Mouse (Mus musculus): ENCODE results near the gene Bcan. TPM values are rescaled to one million over a fixed set of nuclear protein-coding genes. Genes with fewer than 3 reads are reported as not detected.

The Bcan gene
- polyA plus RNA-seq, 1 experiment from 2014 or later, result 0.05 TPM

- ATAC-seq (ENCODE audit: low read depth) (no peak), DNase-seq (no peak)
- H3K4me1 ChIP-seq (replicated peaks), result peaks cover 38% of the 10 kb centered on the region
- H3K27me3 ChIP-seq, result peaks cover 100% of the 10 kb centered on the region
- H3K4me2 ChIP-seq, result no peak overlapping the region
- WGBS (ENCODE audit: insufficient replicate concordance), result 12% methylated on average over 16 of the region's 16 CpGs
- no peaks in the 10 kb centered on the region for H3K9me3 ChIP-seq (replicated peaks)
- H3K4me3 ChIP-seq (replicated peaks), result no peak overlapping the region
- no peak overlapping the region for H3K27ac ChIP-seq
- H3K36me3 ChIP-seq, result no peaks in the 10 kb centered on the region
- no peak overlapping the region for H3K9ac ChIP-seq
These were observed 50.6 kb downstream of the Bcan start for GRCm38 (mm10) chr3:87949266-87949954.

GRCm38 (mm10) chr3:87948378-87949265 lies 51.4 kb downstream of the Bcan start, which contains the start of gene Crabp2:
TSS of gene Crabp2 (plus strand) at chr3:87948666.
- H3K9ac ChIP-seq, result no peak within 1 kb of the TSS
- H3K4me2 ChIP-seq, result peak within 1 kb of the TSS; percentile 50
- no peaks in the 10 kb centered on the region for H3K9me3 ChIP-seq (replicated peaks)
- no peak for DNase-seq
- no peak for ATAC-seq (ENCODE audit: low read depth)
- peaks cover 38% of the 10 kb centered on the region for H3K4me1 ChIP-seq (replicated peaks)
- no peak within 1 kb of the TSS for H3K27ac ChIP-seq
- H3K36me3 ChIP-seq, result no peaks in the 10 kb centered on the region
- peaks cover 95% of the 10 kb centered on the region for H3K27me3 ChIP-seq
- WGBS (ENCODE audit: insufficient replicate concordance), result 4% methylated on average over 35 of the region's 35 CpGs
- H3K4me3 ChIP-seq (replicated peaks), result peak within 1 kb of the TSS; percentile 22

DNA sequence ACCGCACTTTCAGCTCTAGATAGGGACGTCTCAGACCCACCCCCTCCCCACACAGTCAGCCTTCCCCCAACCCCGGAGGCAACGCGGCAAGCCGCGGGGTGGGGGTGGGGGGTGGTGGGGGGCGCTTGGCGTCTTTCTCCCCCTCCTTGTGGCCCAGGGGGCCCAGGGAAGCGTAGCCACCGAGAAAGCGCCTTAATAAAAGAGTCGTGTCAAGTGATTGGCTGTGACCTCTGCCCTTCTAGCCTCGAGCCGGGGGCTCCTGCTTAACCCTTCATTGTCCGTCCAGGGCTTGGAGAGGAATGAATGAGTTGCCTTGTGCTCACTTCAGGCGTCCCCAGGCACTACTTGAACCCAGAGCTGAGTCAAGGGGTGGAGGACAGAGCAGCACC lies 52.2 kb downstream of the Bcan start:
- Histone ChIP-seq H3K27me3 (peaks cover 87% of the 10 kb centered on the region), H3K27ac (no peak overlapping the region), H3K4me3 (replicated peaks) (peak overlapping the region; percentile 22; the same call in 1 of the 2 replicates), H3K9ac (no peak overlapping the region), H3K4me2 (peak overlapping the region; percentile 50), H3K9me3 (replicated peaks) (no peaks in the 10 kb centered on the region), H3K4me1 (replicated peaks) (peaks cover 38% of the 10 kb centered on the region), H3K36me3 (peaks cover 3% of the 10 kb centered on the region)
- WGBS (ENCODE audit: insufficient replicate concordance), result 0% methylated on average over 15 of the region's 17 CpGs
- ATAC-seq (ENCODE audit: low read depth) (no peak), DNase-seq (no peak)

- no peak for DNase-seq
- WGBS (ENCODE audit: insufficient replicate concordance), result 4% methylated on average over 26 of the region's 26 CpGs
- H3K9ac ChIP-seq, result no peak overlapping the region
- H3K4me3 ChIP-seq (replicated peaks), result peak overlapping the region; percentile 22; the same call in 1 of the 2 replicates
- H3K4me2 ChIP-seq, result peak overlapping the region; percentile 50
- peaks cover 81% of the 10 kb centered on the region for H3K27me3 ChIP-seq
- no peak for ATAC-seq (ENCODE audit: low read depth)
- H3K27ac ChIP-seq, result no peak overlapping the region
- H3K9me3 ChIP-seq (replicated peaks), result no peaks in the 10 kb centered on the region
- peaks cover 35% of the 10 kb centered on the region for H3K4me1 ChIP-seq (replicated peaks)
- H3K36me3 ChIP-seq, result peaks cover 7% of the 10 kb centered on the region
These were observed 52.8 kb downstream of the Bcan start for GRCm38 (mm10) chr3:87947056-87947810.

DNA sequence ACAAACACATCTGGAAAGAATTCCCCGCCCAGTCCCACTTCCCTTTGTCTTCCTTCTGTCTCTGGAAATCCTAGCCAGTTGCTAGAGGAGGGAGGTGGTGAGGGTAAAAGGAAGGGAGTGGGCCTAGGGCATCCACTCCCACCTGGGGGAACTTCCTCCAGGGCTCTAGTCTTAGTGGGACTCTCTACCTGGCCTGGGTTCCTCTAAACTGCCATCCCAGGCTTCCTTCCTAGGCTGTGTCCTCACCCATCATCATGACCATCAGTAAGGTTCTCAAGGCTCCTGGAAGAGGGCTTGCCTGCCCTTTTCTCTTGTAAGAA lies 53.5 kb downstream of the Bcan start:
- 38% methylated on average over 1 of the region's 1 CpGs for WGBS (ENCODE audit: insufficient replicate concordance)
- Histone ChIP-seq H3K4me1 (replicated peaks) (peaks cover 32% of the 10 kb centered on the region), H3K27me3 (peaks cover 74% of the 10 kb centered on the region), H3K27ac (no peak overlapping the region), H3K9me3 (replicated peaks) (no peaks in the 10 kb centered on the region), H3K9ac (no peak overlapping the region), H3K4me3 (replicated peaks) (no peak overlapping the region), H3K4me2 (no peak overlapping the region), H3K36me3 (peaks cover 14% of the 10 kb centered on the region)
- DNase-seq (no peak), ATAC-seq (ENCODE audit: low read depth) (no peak)

DNA sequence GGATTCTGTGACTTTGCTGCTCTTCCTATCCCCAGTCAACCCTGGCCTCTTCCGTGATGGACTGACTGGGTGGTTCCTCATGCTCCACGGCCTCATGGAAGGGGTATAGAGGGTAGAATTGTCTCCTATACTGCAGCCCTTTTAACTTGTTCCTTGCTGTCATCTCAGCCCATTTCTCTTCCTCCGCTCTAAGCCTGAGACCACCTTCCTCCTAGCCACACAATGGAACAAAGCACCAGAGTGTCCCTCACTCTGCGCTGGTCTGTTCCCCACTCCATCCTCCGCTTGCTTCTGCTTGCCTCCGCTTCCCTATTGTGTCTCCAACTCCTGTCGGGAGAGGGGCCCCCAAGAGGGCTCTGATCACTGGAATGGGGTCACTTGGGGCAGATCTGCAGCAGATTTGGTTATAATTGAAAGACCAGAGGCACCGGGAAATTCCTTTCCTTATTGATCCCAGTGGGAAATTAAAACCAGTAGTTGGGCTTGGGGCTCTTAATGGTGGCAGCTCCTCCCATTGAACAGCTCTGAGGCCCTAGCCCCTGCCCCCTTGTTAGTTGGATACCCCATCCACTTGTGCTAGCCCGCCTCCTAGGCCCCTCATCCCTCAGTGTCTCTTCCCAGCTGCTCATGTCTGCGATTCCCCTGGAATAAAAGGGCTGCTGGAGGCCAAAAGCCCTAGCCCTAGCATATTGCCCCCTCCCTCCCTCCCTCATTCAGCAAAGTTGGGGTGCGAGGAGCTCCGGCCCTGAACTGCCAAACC lies 54.1 kb downstream of the Bcan start:
- DNase-seq, result no peak

GRCm38 (mm10) chr3:87944838-87945600 lies 55.0 kb downstream of the Bcan start:
- ATAC-seq (ENCODE audit: low read depth) (no peak), DNase-seq (no peak)
- Histone ChIP-seq H3K4me1 (replicated peaks) (peaks cover 28% of the 10 kb centered on the region), H3K27me3 (peaks cover 59% of the 10 kb centered on the region), H3K9me3 (replicated peaks) (no peaks in the 10 kb centered on the region), H3K4me2 (no peak overlapping the region), H3K4me3 (replicated peaks) (no peak overlapping the region), H3K9ac (no peak overlapping the region), H3K36me3 (peaks cover 28% of the 10 kb centered on the region), H3K27ac (no peak overlapping the region)
- WGBS (ENCODE audit: insufficient replicate concordance), result 47% methylated on average over 4 of the region's 4 CpGs

More for the DNA sequence above, 54.1 kb downstream of the Bcan start:
- peaks cover 19% of the 10 kb centered on the region for H3K36me3 ChIP-seq
- no peak overlapping the region for H3K4me3 ChIP-seq (replicated peaks)
- H3K27ac ChIP-seq, result no peak overlapping the region
- peaks cover 32% of the 10 kb centered on the region for H3K4me1 ChIP-seq (replicated peaks)
- no peaks in the 10 kb centered on the region for H3K9me3 ChIP-seq (replicated peaks)
- ATAC-seq (ENCODE audit: low read depth), result no peak
- peaks cover 69% of the 10 kb centered on the region for H3K27me3 ChIP-seq
- WGBS (ENCODE audit: insufficient replicate concordance), result 29% methylated on average over 12 of the region's 12 CpGs
- no peak overlapping the region for H3K9ac ChIP-seq
- no peak overlapping the region for H3K4me2 ChIP-seq

DNA sequence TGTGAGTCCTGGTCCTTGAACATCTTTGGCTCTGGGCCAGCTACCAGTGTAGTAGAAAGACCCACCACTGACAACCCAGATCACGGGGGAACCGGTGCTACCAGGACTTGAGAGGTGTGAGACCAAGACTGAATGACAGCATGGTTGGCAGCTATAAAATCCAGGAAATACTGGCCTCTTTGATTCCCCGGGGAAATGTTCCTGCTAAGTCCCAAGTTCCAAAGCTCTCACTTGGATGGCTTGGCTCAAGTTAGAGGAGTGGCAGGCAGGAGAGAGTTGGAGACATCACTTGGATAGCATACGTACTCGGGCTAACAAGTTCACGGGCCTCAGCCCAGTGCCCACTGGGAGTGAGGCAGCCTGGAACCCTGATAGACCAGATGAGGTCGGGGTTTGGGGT lies 56.4 kb downstream of the Bcan start:
- WGBS (ENCODE audit: insufficient replicate concordance), result 75% methylated on average over 7 of the region's 7 CpGs
- H3K4me2 ChIP-seq, result no peak overlapping the region

GRCm38 (mm10) chr3:87942471-87942870 lies 57.6 kb downstream of the Bcan start:
- Histone ChIP-seq H3K27ac (no peak overlapping the region), H3K4me2 (no peak overlapping the region), H3K36me3 (peaks cover 53% of the 10 kb centered on the region), H3K9ac (no peak overlapping the region), H3K4me3 (replicated peaks) (no peak overlapping the region), H3K9me3 (replicated peaks) (no peaks in the 10 kb centered on the region), H3K27me3 (peaks cover 34% of the 10 kb centered on the region), H3K4me1 (replicated peaks) (peaks cover 6% of the 10 kb centered on the region)
- ATAC-seq (ENCODE audit: low read depth) (no peak), DNase-seq (no peak)
- 84% methylated on average over 2 of the region's 2 CpGs for WGBS (ENCODE audit: insufficient replicate concordance)

More for the DNA sequence above, 56.4 kb downstream of the Bcan start:
- Histone ChIP-seq H3K9me3 (replicated peaks) (no peaks in the 10 kb centered on the region), H3K27ac (no peak overlapping the region), H3K27me3 (peaks cover 45% of the 10 kb centered on the region), H3K4me3 (replicated peaks) (no peak overlapping the region), H3K36me3 (peaks cover 42% of the 10 kb centered on the region), H3K9ac (no peak overlapping the region), H3K4me1 (replicated peaks) (peaks cover 17% of the 10 kb centered on the region)
- DNase-seq, result no peak
- ATAC-seq (ENCODE audit: low read depth), result no peak

- Histone ChIP-seq H3K36me3 (peaks cover 71% of the 10 kb centered on the region), H3K4me1 (replicated peaks) (peaks cover 9% of the 10 kb centered on the region), H3K4me3 (replicated peaks) (no peak overlapping the region), H3K27me3 (peaks cover 15% of the 10 kb centered on the region), H3K9me3 (replicated peaks) (no peaks in the 10 kb centered on the region), H3K9ac (no peak overlapping the region), H3K27ac (no peak overlapping the region), H3K4me2 (no peak overlapping the region)
- no peak for ATAC-seq (ENCODE audit: low read depth)
- WGBS (ENCODE audit: insufficient replicate concordance), result 78% methylated on average over 5 of the region's 5 CpGs
- DNase-seq, result no peak
These were observed 59.4 kb downstream of the Bcan start for GRCm38 (mm10) chr3:87940611-87941010.
